Mouse (Mus musculus) MEL (cell line): Measurements from ENCODE around the gene Erlec1. TPM values are rescaled to one million over a fixed set of nuclear protein-coding genes. Genes with fewer than 3 reads are reported as not detected.

ENCODE experiments used
- DNase-seq: peaks from one replicate; pipeline ENCODE4 v3.0.0; 2011; ENCODE audit warnings: low read depth, low spot score
- H3K27ac ChIP-seq: 2 replicates; pipeline ENCODE4 v1.5.1; 2012; ENCODE audit warnings: low read depth, mild to moderate bottlenecking, control low read depth, low read length, moderate library complexity; ENCODE audit not compliant: control insufficient read depth
- H3K27me3 ChIP-seq, 2 experiments: fragments of 150-350 bp in 1 of 2; sonication (generic) in 1 of 2; 2 replicates each; pipeline ENCODE4 v1.6.1; 2012; ENCODE audit warnings: low read length in 2 of 2, mild to moderate bottlenecking in 2 of 2, improper control_type of control experiment in 1 of 2, moderate library complexity in 1 of 2; ENCODE audit not compliant: insufficient read depth in 2 of 2, control insufficient read depth in 1 of 2
- H3K36me3 ChIP-seq, 2 experiments: 2 replicates each; pipeline ENCODE4 v1.6.1; 2012 to 2014; ENCODE audit warnings: low read length in 2 of 2, improper control_type of control experiment in 1 of 2, inconsistent platforms in 1 of 2, mild to moderate bottlenecking in 1 of 2; ENCODE audit not compliant: insufficient read depth in 2 of 2, control insufficient read depth in 1 of 2
- H3K4me1 ChIP-seq, 2 experiments: fragments of 150-350 bp in 1 of 2; sonication (generic) in 1 of 2; 2 replicates each; pipeline ENCODE4 v1.6.1; 2012; ENCODE audit warnings: low read length in 2 of 2, improper control_type of control experiment in 1 of 2, mild to moderate bottlenecking in 1 of 2; ENCODE audit not compliant: insufficient read depth in 2 of 2, control insufficient read depth in 1 of 2
- H3K4me3 ChIP-seq, 2 experiments: fragments of 150-350 bp in 1 of 2; sonication (generic) in 1 of 2; 2 replicates each; pipeline ENCODE4 v1.5.1; 2012; ENCODE audit warnings: low read depth in 2 of 2, low read length in 2 of 2, mild to moderate bottlenecking in 2 of 2, moderate library complexity in 2 of 2, control low read depth in 1 of 2, improper control_type of control experiment in 1 of 2; ENCODE audit not compliant: control insufficient read depth in 1 of 2, insufficient read depth in 1 of 2
- H3K79me2 ChIP-seq: 2 replicates; pipeline ENCODE4 v1.6.1; 2012; ENCODE audit warnings: mild to moderate bottlenecking, low read length, moderate library complexity; ENCODE audit not compliant: control insufficient read depth, poor library complexity, insufficient read depth
- H3K9ac ChIP-seq: 2 replicates; pipeline ENCODE4 v1.6.1; 2012; ENCODE audit warnings: low read depth, mild to moderate bottlenecking, control low read depth, low read length, moderate library complexity; ENCODE audit not compliant: control insufficient read depth, poor library complexity, severe bottlenecking
- H3K9me3 ChIP-seq: fragments of 150-350 bp; sonication (generic); replicated peaks from 2 replicates; pipeline ENCODE4 v1.6.1; 2012; ENCODE audit warnings: mild to moderate bottlenecking, low read length, improper control_type of control experiment, moderate library complexity; ENCODE audit not compliant: insufficient read depth
- BHLHE40 ChIP-seq: IDR thresholded peaks from 2 replicates; pipeline ENCODE4 v1.6.1; 2012; ENCODE audit warnings: low read depth, mild to moderate bottlenecking, inconsistent platforms, low read length, improper control_type of control experiment, borderline replicate concordance
- CHD2 ChIP-seq: IDR thresholded peaks from 2 replicates; pipeline ENCODE4 v1.6.1; 2011; ENCODE audit warnings: low read length, improper control_type of control experiment
- E2F4 ChIP-seq: IDR thresholded peaks from 2 replicates; pipeline ENCODE4 v1.6.1; 2011; ENCODE audit warnings: low read depth, low read length, improper control_type of control experiment, borderline replicate concordance
- ELF1 ChIP-seq: IDR thresholded peaks from 2 replicates; pipeline ENCODE4 v1.6.1; 2014; ENCODE audit warnings: low read depth, mild to moderate bottlenecking, inconsistent platforms, low read length, improper control_type of control experiment, moderate library complexity
- ETS1 ChIP-seq: IDR thresholded peaks from 2 replicates; pipeline ENCODE4 v1.6.1; 2012; ENCODE audit warnings: low read depth, mild to moderate bottlenecking, inconsistent platforms, low read length, improper control_type of control experiment, moderate library complexity
- GABPA ChIP-seq: IDR thresholded peaks from 2 replicates; pipeline ENCODE4 v1.6.1; 2012; ENCODE audit warnings: low read depth, mild to moderate bottlenecking, inconsistent platforms, low read length, improper control_type of control experiment, moderate library complexity
- JUND ChIP-seq: IDR thresholded peaks from 2 replicates; pipeline ENCODE4 v1.6.1; 2011; ENCODE audit warnings: low read depth, mild to moderate bottlenecking, improper control_type of control experiment, low read length
- KAT2A ChIP-seq: conservative IDR thresholded peaks from 2 replicates; pipeline ENCODE4 v1.6.1; 2012; ENCODE audit warnings: low read depth, low read length, improper control_type of control experiment, inconsistent platforms
- MAFK ChIP-seq: IDR thresholded peaks from 2 replicates; pipeline ENCODE4 v1.6.1; 2011; ENCODE audit warnings: low read depth, mild to moderate bottlenecking, low read length, improper control_type of control experiment, borderline replicate concordance
- MXI1 ChIP-seq: IDR thresholded peaks from 2 replicates; pipeline ENCODE4 v1.6.1; 2011; ENCODE audit warnings: mild to moderate bottlenecking, low read depth, low read length, improper control_type of control experiment
- MYB ChIP-seq: IDR thresholded peaks from 2 replicates; pipeline ENCODE4 v1.6.1; 2011; ENCODE audit warnings: mild to moderate bottlenecking, low read depth, low read length, improper control_type of control experiment
- NELFE ChIP-seq: IDR thresholded peaks from 2 replicates; pipeline ENCODE4 v1.6.1; 2011; ENCODE audit warnings: low read depth, low read length, improper control_type of control experiment
- NRF1 ChIP-seq: IDR thresholded peaks from 2 replicates; pipeline ENCODE4 v1.6.1; 2014; ENCODE audit warnings: low read depth, mild to moderate bottlenecking, inconsistent platforms, low read length, improper control_type of control experiment, moderate library complexity; ENCODE audit not compliant: poor library complexity, insufficient read depth, severe bottlenecking
- POLR2A ChIP-seq, 2 experiments: IDR thresholded peaks; 2 replicates each; pipeline ENCODE4 v1.6.1; 2011 to 2012; ENCODE audit warnings: low read length in 2 of 2, mild to moderate bottlenecking in 2 of 2, control low read depth in 1 of 2, improper control_type of control experiment in 1 of 2, low read depth in 1 of 2, moderate library complexity in 1 of 2; ENCODE audit not compliant: control insufficient read depth in 1 of 2, insufficient read depth in 1 of 2, poor library complexity in 1 of 2
- POLR2AphosphoS2 ChIP-seq: IDR thresholded peaks from 2 replicates; pipeline ENCODE4 v1.6.1; 2011; ENCODE audit warnings: low read length, improper control_type of control experiment
- RCOR1 ChIP-seq: IDR thresholded peaks from 2 replicates; pipeline ENCODE4 v1.6.1; 2012; ENCODE audit warnings: low read depth, mild to moderate bottlenecking, inconsistent platforms, low read length, improper control_type of control experiment
- SIN3A ChIP-seq: IDR thresholded peaks from 2 replicates; pipeline ENCODE4 v1.6.1; 2012; ENCODE audit warnings: low read length, improper control_type of control experiment, inconsistent platforms
- SMC3 ChIP-seq: IDR thresholded peaks from 2 replicates; pipeline ENCODE4 v1.6.1; 2011; ENCODE audit warnings: low read depth, low read length, improper control_type of control experiment
- TAL1 ChIP-seq: IDR thresholded peaks from 2 replicates; pipeline ENCODE4 v1.6.1; 2012; ENCODE audit warnings: mild to moderate bottlenecking, inconsistent platforms, low read length, moderate library complexity, mixed read lengths
- UBTF ChIP-seq: IDR thresholded peaks from 2 replicates; pipeline ENCODE4 v1.6.1; 2012; ENCODE audit warnings: low read depth, mild to moderate bottlenecking, inconsistent platforms, low read length, improper control_type of control experiment, moderate library complexity, borderline replicate concordance; ENCODE audit not compliant: insufficient read depth
- USF1 ChIP-seq: IDR thresholded peaks from 2 replicates; pipeline ENCODE4 v1.6.1; 2014; ENCODE audit warnings: low read depth, mild to moderate bottlenecking, inconsistent platforms, low read length, improper control_type of control experiment, moderate library complexity
- ZC3H11A ChIP-seq: IDR thresholded peaks from 2 replicates; pipeline ENCODE4 v1.6.1; 2012; ENCODE audit warnings: low read depth, mild to moderate bottlenecking, inconsistent platforms, low read length, improper control_type of control experiment
- ZKSCAN1 ChIP-seq: IDR thresholded peaks from 2 replicates; pipeline ENCODE4 v1.6.1; 2012; ENCODE audit warnings: low read depth, mild to moderate bottlenecking, inconsistent platforms, low read length, improper control_type of control experiment, moderate library complexity
- ZMIZ1 ChIP-seq: IDR thresholded peaks from 2 replicates; pipeline ENCODE4 v1.6.1; 2012; ENCODE audit warnings: low read depth, mild to moderate bottlenecking, inconsistent platforms, low read length, improper control_type of control experiment, moderate library complexity
- ZNF384 ChIP-seq: IDR thresholded peaks from 2 replicates; pipeline ENCODE4 v1.6.1; 2012; ENCODE audit warnings: low read depth, mild to moderate bottlenecking, inconsistent platforms, low read length, improper control_type of control experiment
- polyA plus RNA-seq, 2 experiments: library from polyadenylated mRNA; stranded (reverse) in 1 of 2; unstranded in 1 of 2; fragments of >175 nt in 1 of 2; fragments of >200 nt in 1 of 2; gene quantifications; 2 replicates each; pipeline versions ENCODE4 v1.2.1 to v1.2.4; 2012; ENCODE audit warnings: low replicate concordance in 2 of 2, low read depth in 1 of 2; ENCODE audit not compliant: insufficient read length in 2 of 2, insufficient read depth in 1 of 2, missing spikeins in 1 of 2
- total RNA-seq: library from RNA; depleted of rRNA; stranded (reverse); fragments of 300-350 nt; gene quantifications from 2 replicates; pipeline ENCODE4 v1.2.3, GENCODE M21; 2012

Gene Erlec1
- total and polyA plus RNA-seq, 3 experiments = 6.7 to 22.3 TPM; not detected in 1

GRCm38 (mm10) chr11:30985877-30986624 is 31.9 kb upstream of the Erlec1 start, which contains the start of gene Chac2 (continued):
- no peak for TF ChIP-seq E2F4
- TF ChIP-seq TAL1 = no peak
- TF ChIP-seq KAT2A = peak; percentile 89
- no peak for TF ChIP-seq GABPA
- TF ChIP-seq RCOR1 = no peak
- TF ChIP-seq SMC3 = no peak
- no peak for TF ChIP-seq MAFK
- TF ChIP-seq USF1 = no peak
- peak; percentile 83 for TF ChIP-seq CHD2
- peak; percentile 40 for TF ChIP-seq BHLHE40
- peak; percentile 88 for TF ChIP-seq NELFE
- TF ChIP-seq ZNF384 = peak; percentile 96
- TF ChIP-seq ETS1 = peak; percentile 86
- 0 out of 2 replicates have a peak, but pooled peaks have one; percentile 59 for TF ChIP-seq ZKSCAN1
- peak; percentile 83 for TF ChIP-seq MXI1
- TF ChIP-seq ZMIZ1 = peak; percentile 89
- TF ChIP-seq POLR2A (IDR thresholded peaks at IDR 0.05; ENCODE audit: control insufficient read depth in 1 of 2, insufficient read depth in 1 of 2, low read depth in 1 of 2, low read length in 2 of 2, poor library complexity in 1 of 2) = peak; percentile 83 to 92
- no peak for TF ChIP-seq UBTF

DNA sequence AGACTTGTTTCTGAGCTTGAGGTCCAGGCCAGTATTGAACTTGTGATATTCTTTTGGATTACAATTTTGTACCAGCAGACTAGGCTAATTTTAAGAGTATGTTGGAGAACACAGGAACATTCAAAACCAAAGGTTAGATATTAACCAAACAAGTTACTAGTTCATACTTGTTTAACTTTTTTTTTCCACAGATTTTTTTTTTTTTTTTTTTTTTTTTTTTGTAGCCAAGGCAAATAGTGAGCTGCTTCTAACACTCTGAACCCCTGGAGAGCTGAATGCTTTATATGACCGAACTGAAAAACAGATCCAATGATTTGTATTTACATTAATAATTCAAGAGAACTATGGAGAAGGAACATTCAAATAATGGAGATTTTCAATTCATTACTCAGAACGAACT is 31.1 kb upstream of the Erlec1 start:
- H3K36me3 ChIP-seq = peaks cover 0 to 22% of the 10 kb centered on the region in 2 experiments; a peak in 3 of 4 replicates
- peak overlapping the region in 1 of 2 experiments; percentile 84; a peak in 2 of 4 replicates for H3K4me3 ChIP-seq
- TF ChIP-seq ETS1 (no peak), MYB (no peak), SMC3 (no peak), ZC3H11A (no peak), NRF1 (no peak), SIN3A (no peak), JUND (no peak), POLR2AphosphoS2 (no peak), KAT2A (no peak), TAL1 (no peak), RCOR1 (no peak), ELF1 (no peak), MXI1 (no peak)
- H3K27me3 ChIP-seq = no peaks in the 10 kb centered on the region
- DNase-seq = peak; percentile 46
- H3K9me3 ChIP-seq = no peaks in the 10 kb centered on the region
- H3K9ac ChIP-seq = peak overlapping the region; percentile 94
- H3K4me1 ChIP-seq = peaks cover 0 to 7% of the 10 kb centered on the region in 2 experiments; a peak in 2 of 4 replicates
- H3K79me2 ChIP-seq = peaks cover 13% of the 10 kb centered on the region
- H3K27ac ChIP-seq = no peak overlapping the region
